Mouse (Mus musculus) cerebellum, postnatal 4 days (tissue): Measurements from ENCODE around the gene Fra10ac1.

Experiments used
- DNase-seq, 2 experiments: peaks; one replicate each; pipeline ENCODE4 v3.0.0; 2022; ENCODE audit warnings: low spot score in 2 of 2, mixed read lengths in 1 of 2

Gene Fra10ac1

DNA sequence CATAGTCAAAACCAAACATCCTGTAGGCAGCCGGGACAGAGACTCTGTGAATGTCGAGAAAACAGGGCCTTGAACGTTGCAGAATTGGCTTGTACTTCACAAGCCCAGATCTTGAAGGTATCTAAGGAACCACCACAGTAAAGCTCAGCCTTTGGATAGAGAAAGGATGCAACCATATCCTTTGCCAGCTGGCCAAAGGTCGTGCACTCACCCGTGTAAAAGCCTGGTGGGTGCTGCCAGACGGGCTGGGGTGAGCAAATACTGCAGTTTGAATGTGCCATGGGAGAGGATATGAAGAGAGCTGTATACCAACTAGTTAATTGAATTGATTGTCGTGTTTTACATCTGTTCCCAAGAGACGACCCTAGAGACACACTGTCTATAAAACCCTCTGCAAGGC is 8.1 kb upstream of the Fra10ac1 start:
- no peak for DNase-seq

DNA sequence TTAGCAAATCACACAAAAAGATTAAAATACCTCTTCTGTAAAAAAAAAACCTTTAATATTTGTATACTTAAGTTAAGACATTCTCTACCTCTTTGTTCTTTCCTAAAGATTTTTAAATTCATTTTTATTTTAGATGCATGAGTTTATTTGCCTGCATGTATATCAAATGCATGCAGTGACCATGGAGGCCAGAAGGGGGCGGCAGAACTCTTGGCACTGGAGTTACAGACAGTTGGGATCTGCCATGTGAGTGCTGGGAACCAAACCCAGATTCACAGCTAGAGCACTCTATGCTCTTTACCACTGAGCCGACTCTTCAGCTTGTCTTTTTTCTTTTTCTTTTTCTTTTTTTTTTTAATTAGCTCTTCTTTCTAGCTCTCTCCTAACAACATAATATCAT is 4.7 kb upstream of the Fra10ac1 start:
- no peak for DNase-seq

- peak in 1 of 2 experiments; percentile 20 for DNase-seq
These were observed 717 bp upstream of the Fra10ac1 start for GRCm38 (mm10) chr19:38224685-38225060.

GRCm38 (mm10) chr19:38223356-38223904 is 526 bp downstream of the Fra10ac1 start:
- DNase-seq = no peak

DNA sequence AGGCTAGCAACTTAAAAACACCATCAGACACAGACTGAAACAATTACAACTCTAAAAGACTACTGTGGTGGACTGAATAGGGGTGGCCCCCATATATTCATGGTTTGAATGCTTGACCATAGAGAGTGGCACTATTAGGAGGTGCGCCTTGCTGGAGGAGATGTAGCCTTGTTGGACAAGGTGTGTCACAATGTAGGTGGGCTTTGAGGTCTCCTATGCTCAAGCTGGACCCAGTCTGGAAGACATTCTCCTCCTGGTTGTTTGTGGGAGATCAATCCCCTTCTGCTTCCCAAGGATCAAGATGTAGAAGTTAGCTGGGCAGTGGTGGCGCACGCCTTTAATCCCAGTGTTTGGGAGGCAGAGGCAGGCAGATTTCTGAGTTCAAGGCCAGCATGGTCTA is 6.3 kb downstream of the Fra10ac1 start:
- DNase-seq = no peak

DNA sequence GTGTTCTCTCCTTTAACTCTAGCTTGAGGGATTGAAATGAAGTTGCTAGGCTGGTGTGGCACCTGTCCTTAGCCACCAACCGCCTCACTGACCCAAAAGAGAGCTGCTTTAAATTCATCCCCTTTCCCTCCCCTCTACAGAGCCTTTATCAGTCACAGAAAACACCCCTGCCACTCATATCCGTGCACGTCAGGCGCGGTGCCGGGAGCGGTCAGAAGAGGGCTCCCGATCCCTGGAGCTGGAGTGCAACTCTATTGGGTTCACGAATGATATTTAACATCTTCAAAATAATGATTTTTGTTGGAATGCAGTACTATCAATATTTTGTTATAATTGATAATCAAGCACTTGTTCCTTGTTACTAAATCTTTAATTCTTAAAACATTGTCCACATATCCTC is 17.3 kb downstream of the Fra10ac1 start:
- DNase-seq = peak in 1 of 2 experiments; percentile 12

GRCm38 (mm10) chr19:38198731-38199130 is 25.2 kb downstream of the Fra10ac1 start:
- DNase-seq = no peak

DNA sequence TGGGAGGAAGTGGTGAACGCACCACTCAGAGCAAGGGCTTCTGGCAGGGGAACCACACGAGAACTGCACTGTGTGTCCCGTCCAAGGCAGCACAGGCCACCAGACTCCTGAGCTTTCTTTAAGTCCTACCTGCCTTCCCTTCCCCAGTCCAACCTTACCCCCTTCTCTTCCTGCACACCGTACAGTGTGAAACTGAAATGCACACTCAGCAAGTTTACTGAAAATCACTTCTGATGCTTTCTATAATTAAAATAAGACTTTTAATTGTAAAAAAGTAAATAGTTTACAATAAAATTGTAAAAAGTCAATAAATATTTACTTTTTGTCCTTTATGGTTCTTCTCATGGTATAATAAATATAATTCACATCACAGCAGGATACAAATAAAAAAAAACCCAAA is 28.7 kb downstream of the Fra10ac1 start:
- no peak for DNase-seq

DNA sequence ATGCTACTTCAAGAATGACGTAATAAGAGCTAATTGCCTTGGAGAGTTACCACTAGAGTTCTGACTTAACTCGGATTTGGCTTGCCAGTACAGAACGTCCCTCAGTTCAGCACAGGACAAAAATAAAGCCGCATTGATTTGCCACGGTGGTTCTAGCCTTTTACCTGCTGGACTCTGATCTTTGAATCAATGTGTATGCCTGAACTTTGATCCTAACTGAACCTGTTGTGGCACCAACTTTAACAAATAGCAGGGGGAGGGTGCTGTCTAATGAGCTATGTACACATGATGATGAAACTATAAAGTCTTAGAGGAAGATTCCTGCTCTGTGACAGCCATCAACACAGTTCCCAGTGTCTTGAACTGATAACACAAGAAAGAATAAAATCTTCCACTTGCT is 32.5 kb downstream of the Fra10ac1 start:
- no peak for DNase-seq

GRCm38 (mm10) chr19:38190606-38191005 is 33.4 kb downstream of the Fra10ac1 start:
- no peak for DNase-seq

GRCm38 (mm10) chr19:38187345-38187680 is 36.6 kb downstream of the Fra10ac1 start:
- no peak for DNase-seq

DNA sequence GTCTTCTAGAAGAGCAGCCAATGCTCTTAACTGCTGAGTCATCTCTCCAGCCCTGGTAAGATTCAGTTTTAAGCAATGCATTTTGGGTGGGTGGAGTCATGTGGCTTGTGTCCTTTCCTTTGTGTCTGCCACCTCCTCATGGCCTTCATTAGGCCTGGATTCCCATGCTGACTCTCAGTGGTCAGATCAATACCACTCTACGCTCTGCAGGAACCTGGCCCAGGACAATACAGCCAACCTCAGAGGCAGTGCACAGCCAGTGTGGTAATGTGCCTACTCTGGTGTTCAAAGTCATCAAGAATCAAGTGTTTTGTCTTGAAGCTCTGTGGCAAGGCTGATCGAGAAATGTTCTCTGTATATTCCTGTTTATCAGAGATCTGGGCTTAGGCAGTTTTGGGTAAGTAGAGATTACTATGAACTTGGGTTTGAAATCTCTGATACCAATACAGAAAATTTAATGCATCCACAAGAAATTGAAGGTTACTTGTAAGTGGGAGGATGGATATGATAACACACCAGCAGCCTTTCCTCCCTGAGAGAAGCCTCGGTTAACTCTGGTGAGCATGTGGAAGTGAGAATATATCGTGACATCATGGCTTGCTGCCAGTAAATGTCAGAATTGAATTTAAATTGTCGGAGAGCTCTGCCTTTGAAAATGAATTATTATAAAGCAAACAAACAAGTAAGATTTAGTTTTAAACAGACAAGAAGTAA is 37.2 kb downstream of the Fra10ac1 start:
- no peak for DNase-seq

DNA sequence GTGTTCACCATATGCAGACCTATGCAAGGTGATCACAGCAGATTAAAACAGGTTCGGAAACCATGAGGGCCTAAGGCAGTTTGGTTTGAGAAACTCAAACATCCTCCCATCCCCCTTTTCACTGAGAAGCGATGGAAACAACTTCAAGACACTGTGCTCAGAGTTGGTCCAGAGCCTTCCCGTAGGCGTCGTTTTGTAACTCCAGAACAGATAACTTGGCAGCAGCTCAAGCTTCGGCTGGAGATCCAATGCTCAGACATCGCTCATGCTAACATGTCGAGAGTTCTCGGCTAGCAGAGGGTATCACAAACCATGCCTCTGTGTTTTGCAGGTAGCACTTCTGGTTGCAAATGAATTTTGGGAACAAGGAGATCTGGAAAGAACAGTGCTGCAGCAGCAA is 44.3 kb downstream of the Fra10ac1 start:
- no peak for DNase-seq

DNA sequence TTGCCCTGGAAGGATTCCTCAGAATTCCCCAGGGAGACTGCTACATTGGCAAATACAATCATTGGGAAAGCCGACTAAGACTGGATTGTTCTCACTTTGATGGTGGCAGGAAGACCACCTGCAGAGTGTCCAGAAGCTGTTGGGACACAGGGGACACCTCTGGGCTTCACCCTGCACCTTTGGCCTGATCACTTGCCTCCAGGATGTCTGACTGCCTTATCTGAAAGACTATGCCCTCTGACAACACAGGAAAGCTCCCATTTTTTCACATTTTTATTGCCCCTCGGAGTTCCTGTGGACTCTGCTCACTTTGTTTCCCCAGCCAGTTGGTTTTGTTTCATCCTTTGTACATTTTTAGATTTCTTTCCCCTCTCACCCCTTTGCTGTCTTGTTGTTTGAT is 59.3 kb downstream of the Fra10ac1 start:
- no peak for DNase-seq

- no peak for DNase-seq
These were observed 62.2 kb downstream of the Fra10ac1 start for GRCm38 (mm10) chr19:38161648-38162354.

DNA sequence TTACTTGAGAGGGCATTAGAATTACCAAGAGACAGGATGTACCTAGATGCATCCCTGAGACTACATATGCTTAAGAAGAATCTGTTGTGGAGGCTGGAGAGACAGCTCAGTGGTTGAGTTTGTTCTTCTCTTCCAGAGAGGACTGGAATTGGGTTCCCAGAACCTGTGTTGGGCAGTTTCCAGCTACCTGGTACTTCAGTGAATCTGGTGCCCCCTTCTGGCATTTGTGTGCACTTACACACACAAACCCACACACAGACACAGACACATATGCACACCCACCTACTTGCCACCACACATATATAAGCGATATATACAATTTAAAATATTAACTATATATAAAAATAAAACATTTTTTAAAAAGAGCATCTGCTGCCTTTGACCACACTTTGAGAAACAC is 67.7 kb downstream of the Fra10ac1 start:
- no peak for DNase-seq

- no peak for DNase-seq
These were observed 80.2 kb downstream of the Fra10ac1 start for GRCm38 (mm10) chr19:38143540-38144271.
